Comparison of ENCODE assay signal across 22 mouse cellular contexts in the genomic region with DNA sequence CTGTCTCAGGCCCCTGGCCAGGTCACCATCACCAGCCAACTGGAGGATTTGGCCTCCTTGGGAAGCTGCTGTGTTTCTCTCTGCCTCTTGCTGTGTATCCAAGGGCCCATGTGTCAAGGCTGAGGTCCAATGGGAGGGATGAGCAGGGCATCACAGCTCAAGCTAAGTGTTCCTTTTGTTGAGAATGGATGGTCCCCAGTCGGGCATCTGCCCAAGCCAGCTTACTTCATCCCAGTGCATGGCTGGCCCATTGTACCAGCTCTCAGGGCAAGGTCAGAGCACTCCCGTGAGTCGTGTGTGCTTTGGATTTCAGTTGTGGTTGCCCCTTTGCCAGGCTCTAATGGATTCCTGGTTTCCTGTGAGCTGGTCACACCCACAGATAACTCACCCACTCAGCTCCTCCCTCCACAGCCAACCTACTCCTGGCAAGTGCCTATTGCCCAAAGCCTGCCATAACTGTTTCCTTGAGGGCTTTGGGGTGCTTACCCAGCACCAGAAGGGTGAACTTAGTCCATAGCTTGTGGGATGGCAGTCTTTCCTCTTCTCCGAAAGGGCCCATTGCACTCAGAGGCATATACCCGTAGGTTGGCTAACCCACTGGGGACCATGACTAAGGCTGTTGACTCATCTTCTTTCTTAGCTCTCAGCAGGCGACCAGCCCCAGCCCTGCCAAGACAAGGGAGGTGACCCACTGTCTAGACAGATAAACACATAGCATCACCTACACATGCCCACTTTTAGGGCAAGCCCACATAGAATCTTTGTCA. TPM values are rescaled to one million over a fixed set of nuclear protein-coding genes. Genes with fewer than 3 reads are reported as not detected.
DNase-seq lines count a peak whose midpoint lies in the region; ATAC-seq and TF ChIP-seq lines count a peak whose summit lies in the region.
"Had no signal": no experiment of that assay in that cellular context is flagged by ENCODE, and none has a peak within 500 bp of the region (broad histone marks: within the 10 kb centered on the region; RNA-seq: fewer than 3 reads in every experiment).

No protein-coding gene starts in this region.

- TF ChIP-seq CTCF in layer of hippocampus, adult 2 months (conservative IDR thresholded peaks at IDR 0.05): no peak

- peak overlapping the region; percentile 62 for H3K27ac ChIP-seq in layer of hippocampus, adult 2 months
- H3K27ac ChIP-seq: limb, embryonic 13.5 days; macrophage; midbrain, embryonic 13.5 days; stomach, embryonic 15.5 days had no signal

- H3K4me3 ChIP-seq in layer of hippocampus, adult 2 months: no peak overlapping the region
- H3K4me3 ChIP-seq: limb, embryonic 13.5 days; midbrain, embryonic 13.5 days; stomach, embryonic 15.5 days had no signal

- DNase-seq in layer of hippocampus, adult 2 months (ENCODE audit: low spot score in 2 of 2): peak in 1 of 2 experiments; percentile 39
- no peak for DNase-seq in layer of hippocampus, postnatal 36 days
- DNase-seq in 416B (ENCODE audit: low read depth): peak; percentile 81
- peak; percentile 92 for DNase-seq in Muller cell, postnatal 12 days (ENCODE audit: inconsistent ontology term)
- no peak for DNase-seq in thymus, adult 18-20 months
- DNase-seq in kidney, adult 8-10 months: no peak
- DNase-seq in heart, postnatal 4 days: no peak
- DNase-seq: cerebellum, adult 11 months; cerebellum, postnatal 36 days; forebrain, postnatal 0 days; gastrocnemius, postnatal 10 days; heart, adult 18-20 months; kidney, adult 9 months; lung, embryonic 14.5 days; spleen, adult 18-20 months had no signal

- ATAC-seq in erythroblast, adult 5-6 weeks (replicated peaks; ENCODE audit: low FRiP score, poor library complexity, severe bottlenecking): 0 out of 2 replicates have a peak, but pooled peaks have one; percentile 19
- ATAC-seq: forebrain, postnatal 0 days; inflammation-experienced regulatory T-cells, adult 6 months; midbrain, embryonic 13.5 days had no signal

RNA-seq across cellular contexts. Expression of a gene that starts 8.4 kb away (rescaled TPM):
- total RNA-seq in layer of hippocampus, adult 2 months (2021): under 1 TPM; 0.20 to 0.39 TPM
- total RNA-seq in layer of hippocampus, postnatal 36 days (2021): under 1 TPM in 1 of 2 experiments, not detected in 1; 0.23 TPM
- total RNA-seq in erythroblast, adult 5-6 weeks (2015; ENCODE audit: low replicate concordance): not detected in 2 replicates
- 1.3 TPM in 1 of 2 replicates, not detected in the other for total RNA-seq in erythroblast, adult 5-6 weeks (2017; ENCODE audit: low replicate concordance)
- under 1 TPM in 1 of 2 experiments, not detected in 1; 0.19 TPM for total RNA-seq in heart, postnatal 4 days (2021)
- total RNA-seq: forebrain, postnatal 0 days; heart, adult 18-20 months had no signal

RNA-seq across cellular contexts. Expression of a gene that starts 11.3 kb away (rescaled TPM):
- total RNA-seq in layer of hippocampus, adult 2 months (2021): 10 to 100 TPM; 50.8 to 57.0 TPM
- total RNA-seq in layer of hippocampus, postnatal 36 days (2021): 10 to 100 TPM; 51.9 to 58.7 TPM
- total RNA-seq in erythroblast, adult 5-6 weeks (2015; ENCODE audit: low replicate concordance): 11.3 and 22.7 TPM in 2 replicates
- total RNA-seq in erythroblast, adult 5-6 weeks (2017; ENCODE audit: low replicate concordance): 2.9 and 5.5 TPM in 2 replicates
- 10 to 100 TPM; 86.3 to 87.0 TPM for total RNA-seq in heart, postnatal 4 days (2021)

RNA-seq across cellular contexts. Expression of a gene that starts 12.8 kb away (rescaled TPM):
- 1 to 10 TPM; 3.0 to 3.2 TPM for total RNA-seq in layer of hippocampus, adult 2 months (2021)
- total RNA-seq in layer of hippocampus, postnatal 36 days (2021): 1 to 10 TPM; 3.0 to 4.2 TPM
- not detected in 2 replicates for total RNA-seq in erythroblast, adult 5-6 weeks (2015; ENCODE audit: low replicate concordance)
- total RNA-seq in erythroblast, adult 5-6 weeks (2017; ENCODE audit: low replicate concordance): not detected in 2 replicates
- under 1 TPM; 0.45 to 0.83 TPM for total RNA-seq in heart, postnatal 4 days (2021)
- total RNA-seq: neutrophil, adult 5-6 weeks had no signal

RNA-seq across cellular contexts. Expression of a gene that starts 18.6 kb away (rescaled TPM):
- total RNA-seq in layer of hippocampus, adult 2 months (2021): 100 to 1,000 TPM; 118 to 136 TPM
- total RNA-seq in layer of hippocampus, postnatal 36 days (2021): 100 to 1,000 TPM; 122 TPM
- 0.58 and 4.2 TPM in 2 replicates for total RNA-seq in erythroblast, adult 5-6 weeks (2015; ENCODE audit: low replicate concordance)
- 2.5 and 3.5 TPM in 2 replicates for total RNA-seq in erythroblast, adult 5-6 weeks (2017; ENCODE audit: low replicate concordance)
- 10 to 100 TPM; 22.4 to 26.1 TPM for total RNA-seq in heart, postnatal 4 days (2021)

RNA-seq across cellular contexts. Expression of a gene that starts 18.9 kb away (rescaled TPM):
- total RNA-seq in layer of hippocampus, adult 2 months (2021): 10 to 100 TPM; 32.5 to 37.6 TPM
- total RNA-seq in layer of hippocampus, postnatal 36 days (2021): 10 to 100 TPM; 25.6 to 33.2 TPM
- total RNA-seq in erythroblast, adult 5-6 weeks (2015; ENCODE audit: low replicate concordance): 1.7 and 16.1 TPM in 2 replicates
- total RNA-seq in erythroblast, adult 5-6 weeks (2017; ENCODE audit: low replicate concordance): 6.3 and 15.9 TPM in 2 replicates
- 10 to 100 TPM; 63.2 to 65.7 TPM for total RNA-seq in heart, postnatal 4 days (2021)

Comparison
In these comparisons a context has a peak if more than half of its experiments do, and no peak if none do; other contexts are left out.
1. DNase-seq: peak in 416B (single experiment) and Muller cell, postnatal 12 days (single experiment); none in layer of hippocampus, postnatal 36 days (0 of 2), thymus, adult 18-20 months (0 of 2), kidney, adult 8-10 months (0 of 2) and heart, postnatal 4 days (single experiment).